Comparison of ENCODE assay signal across 9 mouse cellular contexts in the genomic region with DNA sequence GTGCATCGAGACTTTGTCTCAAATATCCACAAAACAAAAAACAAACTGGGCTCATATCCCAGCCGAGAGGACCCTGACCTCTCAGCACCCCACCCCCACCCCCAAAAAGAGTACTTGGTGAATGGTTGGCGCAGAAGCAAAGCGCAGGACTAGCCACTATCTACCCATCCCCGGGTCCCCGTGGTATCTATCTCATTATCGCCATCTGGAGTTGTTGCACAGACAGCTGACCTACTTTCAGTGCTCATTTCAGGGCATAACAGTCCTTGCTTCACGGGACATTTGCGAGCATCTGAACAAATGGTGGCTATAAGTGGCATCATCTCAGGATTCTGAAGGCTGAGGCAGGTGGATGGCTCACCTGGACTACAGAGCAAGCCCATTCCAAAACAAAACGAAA. TPM values are rescaled to one million over a fixed set of nuclear protein-coding genes. Genes with fewer than 3 reads are reported as not detected.
DNase-seq lines count a peak whose midpoint lies in the region; ATAC-seq and TF ChIP-seq lines count a peak whose summit lies in the region.
"Had no signal": no experiment of that assay in that cellular context is flagged by ENCODE, and none has a peak within 500 bp of the region (broad histone marks: within the 10 kb centered on the region; RNA-seq: fewer than 3 reads in every experiment).

No protein-coding gene starts in this region.

- peaks cover 4% of the 10 kb centered on the region; the same call in 1 of the 2 replicates for H3K36me3 ChIP-seq in kidney, embryonic 15.5 days
- H3K36me3 ChIP-seq in embryonic facial prominence, embryonic 13.5 days = peaks cover 3% of the 10 kb centered on the region; the same call in 1 of the 2 replicates
- no peaks in the 10 kb centered on the region for H3K36me3 ChIP-seq in hindbrain, embryonic 16.5 days (ENCODE audit: control insufficient read depth, insufficient read depth, low read length)
- no peaks in the 10 kb centered on the region for H3K36me3 ChIP-seq in midbrain, postnatal 0 days (ENCODE audit: insufficient read depth, low read length)

- DNase-seq in kidney, postnatal 4 days = no peak
- DNase-seq in midbrain, postnatal 0 days (ENCODE audit: low spot score) = no peak
- no peak for DNase-seq in urinary bladder, adult 2 months (ENCODE audit: low spot score)

- no peak for ATAC-seq in kidney, embryonic 15.5 days (replicated peaks; ENCODE audit: low FRiP score)
- no peak for ATAC-seq in embryonic facial prominence, embryonic 13.5 days (ENCODE audit: insufficient number of reproducible peaks, insufficient read depth, low FRiP score, low TSS enrichment, low read depth)
- no peak for ATAC-seq in hindbrain, embryonic 16.5 days
- no peak for ATAC-seq in midbrain, postnatal 0 days (ENCODE audit: low FRiP score)
- ATAC-seq in megakaryocyte progenitor cell, adult 5-6 weeks (replicated peaks; ENCODE audit: poor library complexity) = no peak

- H3K9me3 ChIP-seq in kidney, embryonic 15.5 days (replicated peaks) = no peaks in the 10 kb centered on the region
- no peaks in the 10 kb centered on the region for H3K9me3 ChIP-seq in embryonic facial prominence, embryonic 13.5 days
- no peaks in the 10 kb centered on the region for H3K9me3 ChIP-seq in hindbrain, embryonic 16.5 days (ENCODE audit: control insufficient read depth, low read length)
- no peaks in the 10 kb centered on the region for H3K9me3 ChIP-seq in midbrain, postnatal 0 days (ENCODE audit: low read length)

- peaks cover 12% of the 10 kb centered on the region for H3K27me3 ChIP-seq in kidney, embryonic 15.5 days
- peaks cover 27% of the 10 kb centered on the region for H3K27me3 ChIP-seq in embryonic facial prominence, embryonic 13.5 days
- H3K27me3 ChIP-seq in hindbrain, embryonic 16.5 days (replicated peaks; ENCODE audit: control insufficient read depth, insufficient read depth, low read length) = peaks cover 14% of the 10 kb centered on the region
- peaks cover 9% of the 10 kb centered on the region for H3K27me3 ChIP-seq in midbrain, postnatal 0 days (ENCODE audit: insufficient read depth, low read length)

- H3K4me3 ChIP-seq in kidney, embryonic 15.5 days (replicated peaks) = peak overlapping the region; percentile 43
- peak overlapping the region; percentile 36; the same call in 1 of the 2 replicates for H3K4me3 ChIP-seq in embryonic facial prominence, embryonic 13.5 days
- H3K4me3 ChIP-seq in hindbrain, embryonic 16.5 days (ENCODE audit: low read length) = no peak overlapping the region
- H3K4me3 ChIP-seq in midbrain, postnatal 0 days (ENCODE audit: low read depth, low read length) = no peak overlapping the region

- H3K4me1 ChIP-seq in kidney, embryonic 15.5 days = peaks cover 24% of the 10 kb centered on the region
- H3K4me1 ChIP-seq in embryonic facial prominence, embryonic 13.5 days = peaks cover 15% of the 10 kb centered on the region
- H3K4me1 ChIP-seq in hindbrain, embryonic 16.5 days (ENCODE audit: control insufficient read depth, insufficient read depth, low read depth, low read length) = peaks cover 9% of the 10 kb centered on the region
- no peaks in the 10 kb centered on the region for H3K4me1 ChIP-seq in midbrain, postnatal 0 days (ENCODE audit: insufficient read depth, low read length)

- 11% methylated on average over 10 of the region's 10 CpGs for WGBS in kidney, embryonic 15.5 days
- 10% methylated on average over 10 of the region's 10 CpGs for WGBS in embryonic facial prominence, embryonic 13.5 days
- 13% methylated on average over 10 of the region's 10 CpGs for WGBS in hindbrain, embryonic 16.5 days
- 17% methylated on average over 10 of the region's 10 CpGs for WGBS in midbrain, postnatal 0 days

- TF ChIP-seq CTCF in midbrain, postnatal 0 days (IDR thresholded peaks at IDR 0.05) = peak; percentile 8; the same call in 1 of the 2 replicates

- H3K4me2 ChIP-seq in kidney, embryonic 15.5 days = peak overlapping the region; percentile 64
- H3K4me2 ChIP-seq in embryonic facial prominence, embryonic 13.5 days = peak overlapping the region; percentile 54
- H3K4me2 ChIP-seq in hindbrain, embryonic 16.5 days (ENCODE audit: low read length) = peak overlapping the region; percentile 48
- H3K4me2 ChIP-seq in midbrain, postnatal 0 days (ENCODE audit: low read depth, low read length, poor library complexity, severe bottlenecking) = peak overlapping the region; percentile 20; the same call in 1 of the 2 replicates

- H3K27ac ChIP-seq in kidney, embryonic 15.5 days = no peak overlapping the region
- no peak overlapping the region for H3K27ac ChIP-seq in embryonic facial prominence, embryonic 13.5 days
- no peak overlapping the region for H3K27ac ChIP-seq in hindbrain, embryonic 16.5 days (ENCODE audit: low read depth, low read length)
- H3K27ac ChIP-seq in midbrain, postnatal 0 days (ENCODE audit: low read depth, low read length) = no peak overlapping the region

- peak overlapping the region; percentile 27; the same call in 1 of the 2 replicates for H3K9ac ChIP-seq in kidney, embryonic 15.5 days
- H3K9ac ChIP-seq in embryonic facial prominence, embryonic 13.5 days = no peak overlapping the region
- H3K9ac ChIP-seq in hindbrain, embryonic 16.5 days (ENCODE audit: low read depth, low read length) = no peak overlapping the region; the same call in 1 of the 2 replicates
- no peak overlapping the region for H3K9ac ChIP-seq in midbrain, postnatal 0 days (replicated peaks; ENCODE audit: low read length, poor library complexity, severe bottlenecking)

RNA-seq across cellular contexts. Expression of gene Cnksr1, which starts 0.5 kb away (rescaled TPM):
- 7.3 and 8.3 TPM in 2 replicates for polyA plus RNA-seq in kidney, embryonic 15.5 days (2015; fragmentation: Nextera tagmentation; extraction: Ambion mirVana)
- polyA plus RNA-seq in embryonic facial prominence, embryonic 13.5 days (2015; fragmentation: Nextera tagmentation; extraction: Ambion mirVana) = 2.9 and 3.9 TPM in 2 replicates
- polyA plus RNA-seq in hindbrain, embryonic 16.5 days (2015; fragmentation: Nextera tagmentation; extraction: Ambion mirVana) = 0.10 and 0.21 TPM in 2 replicates
- total RNA-seq in midbrain, postnatal 0 days (2014; rRNA removed) = 0.27 and 0.38 TPM in 2 replicates
- polyA plus RNA-seq in midbrain, postnatal 0 days (2015; fragmentation: Nextera tagmentation; extraction: Ambion mirVana) = 0.13 and 0.28 TPM in 2 replicates
- 11.5 and 13.1 TPM in 2 replicates for polyA plus RNA-seq in urinary bladder, adult 2 months (2012; rRNA removed)
- total RNA-seq in megakaryocyte progenitor cell, adult 5-6 weeks (2015) = not detected in 2 replicates
- not detected in 2 replicates for total RNA-seq in megakaryocyte progenitor cell, adult 5-6 weeks (2017)
- total RNA-seq: granulocyte monocyte progenitor cell, adult 5-6 weeks had no signal

RNA-seq across cellular contexts. Expression of gene E130218I03Rik, which starts 4.8 kb away (rescaled TPM):
- polyA plus RNA-seq in kidney, embryonic 15.5 days (2015; fragmentation: Nextera tagmentation; extraction: Ambion mirVana) = 0.26 and 0.68 TPM in 2 replicates
- polyA plus RNA-seq in embryonic facial prominence, embryonic 13.5 days (2015; fragmentation: Nextera tagmentation; extraction: Ambion mirVana) = 0.72 TPM in 1 of 2 replicates, not detected in the other
- 0.50 and 0.60 TPM in 2 replicates for polyA plus RNA-seq in hindbrain, embryonic 16.5 days (2015; fragmentation: Nextera tagmentation; extraction: Ambion mirVana)
- total RNA-seq in midbrain, postnatal 0 days (2014; rRNA removed) = not detected in 2 replicates
- 0.31 and 0.49 TPM in 2 replicates for polyA plus RNA-seq in midbrain, postnatal 0 days (2015; fragmentation: Nextera tagmentation; extraction: Ambion mirVana)
- polyA plus RNA-seq in urinary bladder, adult 2 months (2012; rRNA removed) = not detected in 2 replicates
- not detected in 2 replicates for total RNA-seq in megakaryocyte progenitor cell, adult 5-6 weeks (2015)
- total RNA-seq in megakaryocyte progenitor cell, adult 5-6 weeks (2017) = 0.14 TPM in 1 of 2 replicates, not detected in the other

RNA-seq across cellular contexts. Expression of gene Zfp593, which starts 6.7 kb away (rescaled TPM):
- 15.6 and 15.8 TPM in 2 replicates for polyA plus RNA-seq in kidney, embryonic 15.5 days (2015; fragmentation: Nextera tagmentation; extraction: Ambion mirVana)
- polyA plus RNA-seq in embryonic facial prominence, embryonic 13.5 days (2015; fragmentation: Nextera tagmentation; extraction: Ambion mirVana) = 18.8 and 19.7 TPM in 2 replicates
- 13.3 and 14.7 TPM in 2 replicates for polyA plus RNA-seq in hindbrain, embryonic 16.5 days (2015; fragmentation: Nextera tagmentation; extraction: Ambion mirVana)
- total RNA-seq in midbrain, postnatal 0 days (2014; rRNA removed) = 10.6 and 15.4 TPM in 2 replicates
- 9.2 and 11.1 TPM in 2 replicates for polyA plus RNA-seq in midbrain, postnatal 0 days (2015; fragmentation: Nextera tagmentation; extraction: Ambion mirVana)
- 8.9 and 11.0 TPM in 2 replicates for polyA plus RNA-seq in urinary bladder, adult 2 months (2012; rRNA removed)
- 11.7 and 11.8 TPM in 2 replicates for total RNA-seq in megakaryocyte progenitor cell, adult 5-6 weeks (2015)
- 12.5 and 12.7 TPM in 2 replicates for total RNA-seq in megakaryocyte progenitor cell, adult 5-6 weeks (2017)

RNA-seq across cellular contexts. Expression of gene Gm30191, which starts 8.0 kb away (rescaled TPM):
- polyA plus RNA-seq in kidney, embryonic 15.5 days (2015; fragmentation: Nextera tagmentation; extraction: Ambion mirVana) = not detected in 2 replicates
- polyA plus RNA-seq in embryonic facial prominence, embryonic 13.5 days (2015; fragmentation: Nextera tagmentation; extraction: Ambion mirVana) = not detected in 2 replicates
- 0.94 and 1.1 TPM in 2 replicates for polyA plus RNA-seq in hindbrain, embryonic 16.5 days (2015; fragmentation: Nextera tagmentation; extraction: Ambion mirVana)
- not detected in 2 replicates for total RNA-seq in midbrain, postnatal 0 days (2014; rRNA removed)
- polyA plus RNA-seq in midbrain, postnatal 0 days (2015; fragmentation: Nextera tagmentation; extraction: Ambion mirVana) = 0.37 and 0.42 TPM in 2 replicates
- polyA plus RNA-seq in urinary bladder, adult 2 months (2012; rRNA removed) = not detected in 2 replicates
- not detected in 2 replicates for total RNA-seq in megakaryocyte progenitor cell, adult 5-6 weeks (2015)
- not detected in 2 replicates for total RNA-seq in megakaryocyte progenitor cell, adult 5-6 weeks (2017)
- total RNA-seq: granulocyte monocyte progenitor cell, adult 5-6 weeks had no signal
- polyA plus RNA-seq: testis, adult 2 months had no signal

RNA-seq across cellular contexts. Expression of gene Catsper4, which starts 11.5 kb away (rescaled TPM):
- polyA plus RNA-seq in kidney, embryonic 15.5 days (2015; fragmentation: Nextera tagmentation; extraction: Ambion mirVana) = 0.30 and 0.55 TPM in 2 replicates
- polyA plus RNA-seq in embryonic facial prominence, embryonic 13.5 days (2015; fragmentation: Nextera tagmentation; extraction: Ambion mirVana) = 0.18 TPM in 1 of 2 replicates, not detected in the other
- polyA plus RNA-seq in hindbrain, embryonic 16.5 days (2015; fragmentation: Nextera tagmentation; extraction: Ambion mirVana) = not detected in 2 replicates
- 0.38 TPM in 1 of 2 replicates, not detected in the other for total RNA-seq in midbrain, postnatal 0 days (2014; rRNA removed)
- 0.16 TPM in 1 of 2 replicates, not detected in the other for polyA plus RNA-seq in midbrain, postnatal 0 days (2015; fragmentation: Nextera tagmentation; extraction: Ambion mirVana)
- 0.50 and 1.0 TPM in 2 replicates for polyA plus RNA-seq in urinary bladder, adult 2 months (2012; rRNA removed)
- not detected in 2 replicates for total RNA-seq in megakaryocyte progenitor cell, adult 5-6 weeks (2015)
- total RNA-seq in megakaryocyte progenitor cell, adult 5-6 weeks (2017) = not detected in 2 replicates
- total RNA-seq: granulocyte monocyte progenitor cell, adult 5-6 weeks had no signal

Comparison
In these comparisons a context has a peak if more than half of its experiments do, and no peak if none do; other contexts are left out.
1. H3K4me3 ChIP-seq: peak in kidney, embryonic 15.5 days (single experiment) and embryonic facial prominence, embryonic 13.5 days (single experiment); none in hindbrain, embryonic 16.5 days (single experiment) and midbrain, postnatal 0 days (single experiment).
2. Peak in every context shown above with its lines, with median percentiles within 50 percentile points of each other: H3K4me2 ChIP-seq.